ENCODE assay signal across 11 mouse cellular contexts in the genomic region with DNA sequence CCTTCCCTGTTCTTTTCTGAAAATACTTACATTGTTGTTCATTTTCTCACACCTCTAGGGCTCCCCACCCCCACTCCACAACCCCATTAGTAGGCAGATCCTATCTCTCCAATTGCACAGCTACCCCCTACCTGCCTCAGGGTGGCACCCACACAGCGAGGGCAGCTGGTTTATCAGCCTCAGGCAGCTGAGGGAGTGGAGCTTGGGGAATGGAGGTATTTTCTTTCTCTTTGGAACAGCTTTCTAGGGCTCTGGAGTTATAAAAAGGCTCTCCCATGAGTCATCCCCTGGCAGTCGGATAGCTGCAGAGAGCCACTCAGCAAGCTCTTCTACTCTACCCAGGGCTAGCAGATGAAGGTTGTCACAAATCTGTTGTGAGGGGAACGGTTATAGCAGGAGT. TPM values are rescaled to one million over a fixed set of nuclear protein-coding genes. Genes with fewer than 3 reads are reported as not detected.
DNase-seq lines count a peak whose midpoint lies in the region; ATAC-seq lines count a peak whose summit lies in the region.
"Had no signal": no experiment of that assay in that cellular context is flagged by ENCODE, and none has a peak within 500 bp of the region (broad histone marks: within the 10 kb centered on the region; RNA-seq: fewer than 3 reads in every experiment).

No protein-coding gene starts in this region.

- H3K4me1 ChIP-seq in heart, embryonic 12.5 days (replicated peaks): no peaks in the 10 kb centered on the region
- H3K4me1 ChIP-seq: heart, embryonic 10.5 days had no signal

- 36% methylated on average over 3 of the region's 3 CpGs for WGBS in heart, embryonic 12.5 days

- intact Hi-C loops in heart, postnatal 10 days (cut with DNase I): no loop called here

- no peaks in the 10 kb centered on the region for H3K9me3 ChIP-seq in heart, embryonic 12.5 days (replicated peaks)
- H3K9me3 ChIP-seq: heart, embryonic 10.5 days had no signal

- H3K27ac ChIP-seq in heart, embryonic 12.5 days (ENCODE audit: poor library complexity, severe bottlenecking): no peak overlapping the region
- H3K27ac ChIP-seq: heart, embryonic 10.5 days had no signal

- H3K27me3 ChIP-seq in heart, embryonic 12.5 days (replicated peaks): no peaks in the 10 kb centered on the region

- no peak for ATAC-seq in heart, embryonic 12.5 days (ENCODE audit: insufficient number of reproducible peaks, low FRiP score)
- 0 out of 2 replicates have a peak, but pooled peaks have one; percentile 32 for ATAC-seq in megakaryocyte-erythroid progenitor cell, adult 5-6 weeks (replicated peaks; ENCODE audit: low FRiP score, low TSS enrichment, poor library complexity, severe bottlenecking)

- no peak overlapping the region for H3K9ac ChIP-seq in heart, embryonic 12.5 days

- H3K4me2 ChIP-seq in heart, embryonic 12.5 days: no peak overlapping the region

- DNase-seq in heart, postnatal 10 days: peak; percentile 36 to 42
- peak; percentile 96 for DNase-seq in brain, adult 2 months (ENCODE audit: low read depth, low spot score)
- peak; percentile 30 to 35 for DNase-seq in cerebellum, postnatal 36 days
- no peak for DNase-seq in kidney, adult 11 months
- no peak for DNase-seq in urinary bladder, adult 18-20 months (ENCODE audit: low spot score in 2 of 2)
- no peak for DNase-seq in lung, postnatal 10 days
- DNase-seq: lung, postnatal 14 days had no signal

- no peaks in the 10 kb centered on the region for H3K36me3 ChIP-seq in heart, embryonic 12.5 days
- H3K36me3 ChIP-seq: heart, embryonic 10.5 days had no signal

- no peak overlapping the region for H3K4me3 ChIP-seq in heart, embryonic 12.5 days
- H3K4me3 ChIP-seq: erythroblast, embryonic 14.5 days; heart, embryonic 10.5 days had no signal

RNA-seq across cellular contexts. Expression of a gene that starts 20.6 kb away (rescaled TPM):
- total RNA-seq in heart, postnatal 10 days (2021): under 1 TPM; 0.32 to 0.36 TPM
- 0.15 and 0.24 TPM in 2 replicates for polyA plus RNA-seq in heart, embryonic 12.5 days (2016; fragmentation: Nextera tagmentation; extraction: Ambion mirVana)
- total RNA-seq in megakaryocyte-erythroid progenitor cell, adult 5-6 weeks (2014; fragmentation: Nextera tagmentation): not detected in 2 replicates
- total RNA-seq in megakaryocyte-erythroid progenitor cell, adult 5-6 weeks (2017): not detected in 2 replicates
- polyA plus RNA-seq: erythroblast, embryonic 14.5 days had no signal

RNA-seq across cellular contexts. Expression of a gene that starts 25.9 kb away (rescaled TPM):
- total RNA-seq in heart, postnatal 10 days (2021): 10 to 100 TPM; 13.6 to 17.4 TPM
- polyA plus RNA-seq in heart, embryonic 12.5 days (2016; fragmentation: Nextera tagmentation; extraction: Ambion mirVana): 5.9 and 7.9 TPM in 2 replicates
- 86.4 and 96.9 TPM in 2 replicates for total RNA-seq in megakaryocyte-erythroid progenitor cell, adult 5-6 weeks (2014; fragmentation: Nextera tagmentation)
- total RNA-seq in megakaryocyte-erythroid progenitor cell, adult 5-6 weeks (2017): 48.1 and 59.8 TPM in 2 replicates

Comparison
In these comparisons a context has a peak if more than half of its experiments do, and no peak if none do; other contexts are left out.
1. DNase-seq: peak in heart, postnatal 10 days (2 of 2), brain, adult 2 months (single experiment) and cerebellum, postnatal 36 days (2 of 2); none in kidney, adult 11 months (single experiment), urinary bladder, adult 18-20 months (0 of 2) and lung, postnatal 10 days (single experiment).